Mouse (Mus musculus) urinary bladder, postnatal 25 days (tissue): ENCODE measurements around the gene Dnajc22.

ENCODE experiments used
- DNase-seq: peaks from one replicate; pipeline ENCODE4 v3.0.0; 2022; ENCODE audit warnings: low spot score

The Dnajc22 gene

DNA sequence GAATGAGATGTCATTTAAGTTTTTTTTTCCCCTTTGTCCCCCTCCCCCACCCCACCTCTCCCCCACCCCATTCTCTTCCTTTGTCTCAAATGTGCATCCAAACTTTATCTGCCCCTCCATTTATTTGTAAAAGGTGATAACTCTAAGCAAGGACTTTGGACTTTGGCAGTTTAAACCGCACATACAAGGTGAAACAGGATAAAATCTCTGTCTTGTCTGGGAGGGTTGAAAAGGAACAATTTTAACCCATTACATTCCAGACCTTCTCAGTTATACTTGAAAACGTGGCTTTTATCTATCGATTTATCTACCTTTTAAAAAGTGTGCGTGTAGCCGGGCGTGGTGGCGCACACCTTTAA lies 22.1 kb downstream of the Dnajc22 start:
- DNase-seq, result no peak

DNA sequence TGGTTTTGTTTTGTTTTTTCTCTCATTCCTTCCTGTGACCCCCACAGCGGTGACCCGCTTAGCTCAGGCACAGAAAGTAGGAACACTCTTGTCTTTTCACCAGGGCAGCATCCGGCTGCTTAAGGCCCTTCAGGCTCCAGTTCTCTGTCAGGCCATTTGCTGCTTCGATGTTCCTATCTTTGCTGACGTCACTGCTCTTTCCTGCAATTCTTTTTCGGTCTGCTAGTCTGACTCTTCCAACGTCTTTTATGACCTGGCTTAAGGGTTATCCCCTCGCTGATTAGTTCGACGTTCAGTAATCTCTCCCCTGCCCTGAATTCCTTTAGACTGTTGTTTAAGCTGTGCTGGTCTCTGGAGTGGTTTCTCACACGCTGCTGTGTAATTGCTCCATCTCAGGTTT lies 23.6 kb downstream of the Dnajc22 start:
- no peak for DNase-seq

DNA sequence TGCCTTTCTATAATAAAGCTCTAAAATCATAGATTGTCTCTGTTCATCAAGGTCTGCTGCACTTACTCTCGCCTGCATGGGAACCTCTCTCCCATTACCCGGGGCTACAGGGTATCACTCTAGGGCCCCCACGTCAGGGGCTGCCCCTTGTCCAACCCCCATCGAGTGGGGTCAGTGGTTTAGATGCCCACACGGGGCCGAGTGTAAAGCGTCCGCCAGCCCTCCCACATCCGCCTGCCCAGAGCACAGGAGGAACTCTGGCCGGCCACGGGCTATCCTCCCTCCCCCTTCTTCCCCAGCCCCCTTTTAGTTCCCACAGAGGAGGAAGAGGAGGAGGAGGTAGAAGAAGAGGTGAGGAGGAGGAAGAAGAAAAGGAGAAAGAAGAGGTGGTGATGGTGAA lies 27.8 kb downstream of the Dnajc22 start:
- DNase-seq, result no peak

DNA sequence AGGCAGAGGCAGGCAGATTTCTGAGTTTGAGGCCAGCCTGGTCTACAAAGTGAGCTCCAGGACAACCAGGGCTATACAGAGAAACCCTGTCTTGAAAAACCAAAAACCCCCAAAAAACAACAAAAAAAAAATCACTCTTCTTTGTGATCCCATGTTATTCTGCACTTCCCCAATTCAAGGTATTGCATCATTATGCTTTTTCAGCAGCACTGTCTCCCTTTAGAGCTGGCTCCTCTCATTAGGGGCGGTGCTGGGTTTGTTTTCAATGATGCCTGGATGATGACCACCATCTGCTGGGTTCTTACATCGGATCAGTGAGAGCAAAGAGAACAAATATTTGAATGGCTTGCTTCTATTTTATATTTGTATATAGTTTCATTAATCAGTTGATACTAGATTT lies 29.7 kb downstream of the Dnajc22 start:
- DNase-seq, result no peak

DNA sequence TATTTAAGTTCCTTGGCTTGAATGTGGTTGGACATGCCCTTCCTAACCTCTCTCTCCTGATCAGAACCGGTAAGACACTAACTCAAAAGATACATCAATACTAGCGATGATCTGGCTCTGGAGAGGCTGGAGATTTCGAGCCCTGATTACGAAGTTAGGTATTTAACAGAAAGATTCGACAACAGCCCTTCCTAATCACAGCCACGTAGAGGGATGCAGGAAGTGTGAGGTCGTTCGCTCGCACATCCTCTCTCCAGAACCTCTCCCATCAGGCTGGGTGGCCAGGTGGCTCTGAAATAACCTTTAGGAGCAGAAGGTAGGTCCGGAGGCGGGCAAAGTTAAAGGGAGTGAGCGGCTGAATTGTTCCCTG lies 32.7 kb downstream of the Dnajc22 start, which contains the start of gene Spats2:
Spats2 (plus strand) TSS at position 206 of the 370 bp plus-strand sequence.
- DNase-seq, result no peak

DNA sequence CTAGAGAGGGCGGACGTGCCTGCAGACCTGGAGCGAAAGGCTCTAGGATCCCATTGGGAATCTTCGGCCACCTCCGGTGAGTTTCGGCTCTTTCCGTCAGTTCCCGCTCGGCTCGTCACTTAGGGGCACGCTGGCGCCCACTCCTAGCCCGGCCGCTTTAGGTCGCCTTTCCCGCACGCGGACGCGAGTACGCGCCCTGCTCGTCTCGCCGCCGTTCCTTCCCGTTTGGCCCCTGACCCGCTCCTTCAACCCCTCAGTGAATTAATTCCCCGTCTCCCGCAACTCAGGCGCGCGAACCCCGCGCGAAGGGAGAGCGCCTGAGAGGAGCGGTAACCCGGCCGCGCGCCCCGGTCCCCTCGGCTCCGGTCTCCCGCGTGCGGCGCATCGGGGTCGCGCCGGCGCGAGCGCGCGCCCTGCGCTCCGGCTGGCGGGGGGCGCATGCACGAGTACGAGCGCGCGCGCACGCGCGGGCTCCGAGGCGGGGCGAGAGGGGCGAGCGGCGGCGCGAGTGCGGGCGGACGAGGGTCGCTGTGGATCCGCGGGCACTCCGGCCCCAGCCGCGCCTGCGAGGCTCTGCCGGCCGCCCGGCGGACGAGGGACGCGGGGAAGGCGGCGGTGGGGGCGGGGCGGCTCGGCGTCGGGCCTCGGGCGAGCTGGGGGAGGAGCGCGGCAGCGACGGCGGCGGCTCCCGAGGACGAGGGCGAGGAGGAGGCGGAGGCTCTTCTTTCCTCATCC lies 33.3 kb downstream of the Dnajc22 start:
- DNase-seq, result peak; percentile 86

DNA sequence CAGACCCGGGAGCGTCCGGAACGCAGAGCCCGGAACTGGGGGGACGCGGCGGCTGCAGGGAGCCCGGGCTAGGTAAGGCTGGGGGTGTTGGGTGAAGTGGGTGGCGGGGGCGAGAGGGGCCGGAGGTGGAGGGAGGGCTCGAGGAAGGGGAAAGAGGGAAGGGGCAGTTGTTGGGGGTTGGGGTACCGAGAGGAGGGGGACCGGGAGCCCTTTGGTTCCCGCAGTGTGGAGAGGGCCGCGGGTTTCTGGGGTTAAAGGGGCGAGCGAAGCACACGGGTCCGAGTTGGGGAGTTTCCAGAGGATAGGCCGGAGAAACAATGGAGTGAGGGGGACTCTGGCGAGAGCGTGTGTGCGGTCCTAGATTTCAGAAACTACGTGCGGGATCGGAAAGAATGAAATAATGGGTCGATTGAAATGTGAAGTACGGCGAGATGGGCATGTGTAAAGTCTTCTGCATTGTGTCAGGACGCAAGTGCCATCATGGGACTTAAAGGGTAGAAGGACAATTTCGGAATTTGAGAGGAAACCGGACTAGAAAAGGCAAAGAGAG lies 33.9 kb downstream of the Dnajc22 start:
- no peak for DNase-seq

DNA sequence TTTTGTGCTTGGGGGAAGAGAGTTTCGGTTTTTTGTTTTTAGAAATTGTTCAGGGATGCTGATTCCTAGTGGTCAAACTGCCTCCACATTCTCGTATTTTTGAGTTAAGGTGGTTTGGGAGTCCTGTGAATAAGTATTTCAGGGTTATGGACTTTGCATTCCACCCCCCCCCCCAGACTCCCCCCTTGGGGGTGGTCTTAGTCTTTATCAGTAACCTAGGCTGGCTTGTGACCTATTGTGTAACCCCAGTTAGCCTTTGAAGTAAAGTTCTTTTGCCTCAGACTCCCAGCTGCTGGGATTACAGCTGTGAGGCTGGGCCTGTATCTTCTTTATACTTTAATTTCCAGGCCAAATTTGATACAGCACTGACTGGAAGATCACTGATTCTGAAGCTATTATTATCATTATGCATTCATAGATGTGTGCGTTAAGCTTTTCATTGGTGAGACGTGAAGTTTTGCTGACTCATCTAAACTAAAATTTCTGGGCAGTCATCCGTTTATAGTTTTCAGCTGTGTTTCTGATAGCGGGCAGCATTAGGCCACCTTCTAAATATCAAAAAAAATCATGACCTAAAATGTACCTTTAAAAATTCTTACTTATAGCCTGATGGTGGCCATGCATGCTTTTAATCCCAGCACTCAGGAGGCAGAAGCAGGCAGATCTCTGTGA lies 35.0 kb downstream of the Dnajc22 start:
- no peak for DNase-seq

DNA sequence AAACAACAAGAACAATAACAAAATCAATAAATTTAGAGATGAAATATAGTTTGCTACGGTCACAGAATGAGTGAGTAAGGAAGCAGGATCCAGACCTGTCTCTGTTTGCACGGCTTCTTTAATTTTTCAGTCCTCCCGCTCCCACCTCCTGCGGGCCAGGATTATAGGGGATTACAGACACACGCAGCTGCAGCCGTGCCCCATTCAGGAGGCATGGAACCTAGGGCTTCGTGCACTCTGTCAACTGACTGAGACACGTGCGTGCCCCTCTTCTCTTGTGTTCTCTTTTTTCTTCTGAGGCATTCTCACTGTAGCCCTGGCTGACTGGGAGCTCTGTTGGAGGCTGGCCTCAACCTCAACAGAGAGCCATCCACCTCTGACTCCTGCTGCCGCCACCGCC lies 36.5 kb downstream of the Dnajc22 start:
- no peak for DNase-seq

DNA sequence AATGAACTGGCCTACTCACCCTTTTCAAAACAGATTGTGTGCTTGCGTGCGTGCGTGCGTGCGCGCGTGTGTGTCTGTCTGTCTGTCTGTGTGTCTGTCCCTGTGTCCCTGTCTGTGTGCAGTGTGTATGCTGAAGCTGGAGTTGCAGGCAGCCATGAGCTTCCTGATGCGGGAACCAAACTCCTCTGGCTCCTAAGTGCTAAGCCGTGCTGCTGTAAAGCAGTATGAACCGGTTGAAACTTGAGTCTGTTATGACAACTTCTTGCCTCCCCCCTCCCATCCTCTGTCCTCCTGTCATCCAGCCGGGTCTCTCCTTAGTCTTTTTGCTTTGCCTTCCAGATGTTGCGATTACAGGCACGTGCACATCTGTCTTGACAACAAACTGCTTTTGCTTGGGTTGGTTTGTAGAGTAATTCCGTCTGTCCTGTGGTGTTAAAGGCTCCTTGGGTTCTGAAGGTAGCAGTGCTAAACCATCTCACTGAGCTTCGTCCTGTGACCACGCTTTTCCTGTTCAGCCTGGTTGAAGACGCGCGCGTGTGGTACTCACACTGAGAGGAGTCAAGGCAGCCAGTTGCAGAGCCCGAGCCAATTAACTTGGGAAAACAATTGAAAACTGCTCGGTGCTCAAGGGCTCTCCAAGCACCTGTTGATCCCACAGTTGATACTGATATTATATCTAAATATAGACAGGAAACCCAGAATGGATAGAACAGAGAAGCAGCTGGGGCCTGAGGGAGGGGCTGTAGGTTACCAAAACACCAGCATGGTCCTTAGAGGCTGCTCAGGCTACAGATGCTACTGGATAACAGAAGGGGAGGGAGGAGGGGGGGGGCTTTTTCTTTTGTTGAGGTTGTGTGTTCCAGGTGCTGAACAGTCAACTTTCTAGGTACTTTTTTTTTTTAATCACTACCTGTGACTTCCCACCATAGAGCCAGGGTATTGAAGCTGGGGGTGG lies 37.3 kb downstream of the Dnajc22 start:
- no peak for DNase-seq

DNA sequence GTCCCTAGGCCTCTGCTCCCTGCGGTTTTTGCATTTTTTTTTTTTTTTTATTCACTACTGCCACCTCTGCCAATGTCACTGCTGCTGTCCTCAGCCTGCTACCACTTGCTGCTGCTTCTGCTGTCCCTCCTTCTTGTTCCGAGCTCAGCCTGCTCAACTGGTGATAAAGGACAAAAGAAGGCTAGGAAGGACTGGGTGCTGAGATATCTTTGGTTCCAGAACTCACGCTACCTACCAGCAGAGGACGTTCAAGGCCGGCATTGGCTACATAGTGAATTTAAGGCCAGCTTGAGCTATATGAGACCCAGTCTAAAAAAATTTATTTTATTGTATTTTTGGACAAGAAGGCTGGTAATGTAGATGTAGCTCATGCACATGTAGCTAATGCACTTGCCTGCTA lies 45.4 kb downstream of the Dnajc22 start:
- no peak for DNase-seq

DNA sequence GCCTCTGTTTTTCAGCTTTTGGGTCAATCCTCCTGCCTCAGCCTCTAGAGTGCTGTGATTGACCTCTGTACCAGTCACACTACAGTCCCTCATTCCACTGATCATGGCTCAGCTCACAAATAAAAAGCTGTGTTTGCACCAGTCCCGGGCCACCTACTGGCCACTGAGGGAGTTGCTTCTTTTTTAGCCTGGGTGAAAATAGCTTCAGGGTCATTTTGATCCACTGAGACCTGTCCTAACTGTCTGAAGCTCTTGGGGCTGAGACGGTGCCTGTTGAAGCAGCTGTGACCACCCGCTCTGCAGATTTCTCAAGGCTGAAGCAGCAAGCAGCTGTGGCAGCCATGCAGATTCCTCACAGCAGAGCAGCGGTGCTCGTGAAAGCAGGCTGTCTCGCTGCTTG lies 46.7 kb downstream of the Dnajc22 start:
- DNase-seq, result no peak

DNA sequence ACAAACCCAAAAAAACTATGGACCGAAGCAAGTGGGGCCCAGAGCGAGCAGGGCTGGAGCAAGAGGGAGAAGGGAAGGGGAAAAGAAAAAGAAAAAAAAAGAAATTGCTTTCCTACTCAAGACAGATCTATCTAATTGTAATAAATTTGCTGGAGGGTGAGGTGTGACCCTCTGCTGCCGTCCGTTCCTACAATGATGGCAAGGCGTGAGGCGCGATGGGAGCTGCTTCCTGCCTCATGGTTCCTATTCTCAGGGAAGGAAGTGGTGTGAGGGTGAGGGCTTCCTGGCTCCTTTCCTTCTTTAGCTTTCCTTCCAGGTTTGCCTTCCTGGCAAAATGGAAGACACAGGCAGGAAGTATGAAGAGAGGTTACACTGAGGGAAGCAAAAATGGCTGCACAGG lies 57.5 kb downstream of the Dnajc22 start:
- no peak for DNase-seq

DNA sequence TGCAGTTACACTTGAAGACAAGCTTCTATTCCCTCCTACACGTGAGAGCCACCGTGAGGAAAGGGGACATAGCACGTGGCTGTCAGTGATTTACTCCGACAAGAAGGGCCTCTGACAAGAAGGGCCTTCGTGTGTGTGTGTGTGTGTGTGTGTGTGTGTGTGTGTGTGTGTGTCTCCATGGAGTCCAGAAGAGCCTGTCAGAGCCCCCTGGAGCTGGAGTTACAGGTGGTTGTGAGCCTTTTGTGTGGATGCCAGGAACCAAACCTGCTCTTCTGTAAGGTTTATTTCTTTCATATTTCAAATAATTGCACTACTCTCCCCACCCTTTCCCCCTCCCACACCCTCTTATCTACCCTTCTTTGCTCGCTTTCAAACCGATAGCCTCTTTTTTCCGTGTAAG lies 58.4 kb downstream of the Dnajc22 start:
- DNase-seq, result no peak

DNA sequence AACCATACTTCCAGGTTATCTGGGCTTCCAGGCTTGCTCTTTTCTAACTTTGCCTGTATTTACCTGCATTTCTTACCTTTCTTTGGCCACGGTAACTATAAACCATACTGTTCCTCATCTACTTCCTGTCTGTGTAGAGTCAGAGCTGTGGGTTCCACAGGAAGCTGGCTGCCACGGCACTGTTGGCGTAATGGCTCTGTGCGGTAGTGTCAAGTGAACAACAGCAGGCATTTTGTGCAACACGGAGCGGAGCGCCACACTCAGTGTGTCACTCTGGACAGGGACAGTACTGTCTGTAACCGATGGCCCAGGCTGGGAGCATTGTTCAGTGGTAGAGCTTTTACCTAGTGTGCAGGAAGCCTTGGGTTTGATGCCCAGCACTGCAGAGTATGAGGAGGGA lies 60.5 kb downstream of the Dnajc22 start:
- DNase-seq, result no peak
